Mouse (Mus musculus) G1E (cell line): ENCODE results near the gene Pde4a.

Experiments
- CTCF ChIP-seq: IDR thresholded peaks from 2 replicates; pipeline ENCODE4 v1.5.1; 2012; ENCODE audit warnings: low read depth, low read length, inconsistent platforms, mixed read lengths
- GATA1 ChIP-seq: IDR thresholded peaks from 2 replicates; pipeline ENCODE4 v1.6.1; 2012; ENCODE audit warnings: borderline replicate concordance, low read length, inconsistent platforms, mixed read lengths

GRCm38 (mm10) chr9:21136401-21136800 lies 29.1 kb upstream of the Pde4a start:
- no peak for TF ChIP-seq CTCF
- TF ChIP-seq GATA1: no peak
